Mouse (Mus musculus) lung, embryonic 16.5 days (tissue): ENCODE results near the gene Gm6367. TPM values are rescaled to one million over a fixed set of nuclear protein-coding genes. Genes with fewer than 3 reads are reported as not detected.
"Not testable (repeated sequence)": the region's sequence is repeated elsewhere in the genome, so short reads cannot be mapped to it uniquely, and the experiment has no call there.

ENCODE experiments used
- ATAC-seq: fragments of 200-750 bp; cut with Nextera tagmentation; 2 replicates; pipeline ENCODE4 v1.8.0; 2017; ENCODE audit warnings: low read depth, mild to moderate bottlenecking, moderate library complexity
- H3K27ac ChIP-seq: fragments of 300-500 bp; sonication (generic); 2 replicates; pipeline ENCODE4 v1.5.1; 2014; ENCODE audit warnings: mild to moderate bottlenecking, control low read depth, low read length
- H3K27me3 ChIP-seq: fragments of 300-500 bp; sonication (generic); 2 replicates; pipeline ENCODE4 v1.6.1; 2014; ENCODE audit warnings: low read depth, low read length, mixed read lengths; ENCODE audit not compliant: control insufficient read depth, insufficient read depth
- H3K36me3 ChIP-seq: fragments of 300-500 bp; sonication (generic); 2 replicates; pipeline ENCODE4 v1.6.1; 2014; ENCODE audit warnings: low read length; ENCODE audit not compliant: control insufficient read depth, insufficient read depth
- H3K4me1 ChIP-seq: fragments of 300-500 bp; sonication (generic); replicated peaks from 2 replicates; pipeline ENCODE4 v1.6.1; 2014; ENCODE audit warnings: low read length, mixed read lengths; ENCODE audit not compliant: control insufficient read depth, insufficient read depth
- H3K4me2 ChIP-seq: fragments of 300-500 bp; sonication (generic); 2 replicates; pipeline ENCODE4 v1.6.1; 2014; ENCODE audit warnings: low read depth, low read length, control low read depth
- H3K4me3 ChIP-seq: fragments of 300-500 bp; sonication (generic); 2 replicates; pipeline ENCODE4 v1.5.1; 2014; ENCODE audit warnings: mild to moderate bottlenecking, low read length, control low read depth
- H3K9ac ChIP-seq: fragments of 300-500 bp; sonication (generic); 2 replicates; pipeline ENCODE4 v1.6.1; 2014; ENCODE audit warnings: low read length, control low read depth
- H3K9me3 ChIP-seq: fragments of 300-500 bp; sonication (generic); 2 replicates; pipeline ENCODE4 v1.6.1; 2016; ENCODE audit warnings: low read length; ENCODE audit not compliant: control insufficient read depth
- WGBS: fragments of 180-500 bp; shearing (Covaris S2); extraction: QIAGEN DNeasy Blood & Tissue Kit; methylation state at CpG from one replicate; pipeline ENCODE4 v1.1.7; 2014; 5-methylcytosine and 5-hydroxymethylcytosine counted together
- polyA plus RNA-seq: library from polyadenylated mRNA; unstranded; fragments of >200 nt; fragmentation: Nextera tagmentation; extraction: Ambion mirVana; gene quantifications from 2 replicates; pipeline ENCODE4 v1.2.1, GENCODE M21; 2015

Gm6367 gene
- polyA plus RNA-seq, result not detected in 2 replicates

DNA sequence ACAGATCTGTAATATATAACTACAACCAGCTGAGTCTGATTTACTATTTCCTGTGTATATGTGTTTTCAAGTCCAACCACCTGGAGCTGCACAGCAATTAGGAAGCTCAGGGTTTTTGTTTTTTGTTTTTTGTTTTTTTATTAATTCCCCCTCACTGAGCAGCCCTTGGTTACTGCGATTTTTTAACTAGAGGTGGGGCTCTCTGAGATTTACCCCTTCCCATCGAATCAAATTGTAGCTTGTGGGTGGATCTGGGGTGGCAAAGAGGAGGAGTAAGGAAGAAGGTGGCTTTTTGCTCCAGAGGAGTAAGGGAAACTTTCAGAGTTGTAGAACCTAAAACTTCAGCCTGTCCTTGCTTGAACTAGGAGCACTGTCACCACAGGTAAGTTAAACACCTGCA, at the start of gene Gm6367:
TSS of gene Gm6367 (plus strand) at position 301 of the 400 bp plus-strand sequence.
- not testable (repeated sequence) for H3K9ac ChIP-seq, H3K4me3 ChIP-seq, H3K9me3 ChIP-seq, H3K4me1 ChIP-seq, H3K36me3 ChIP-seq, H3K27ac ChIP-seq, H3K4me2 ChIP-seq, ATAC-seq, H3K27me3 ChIP-seq
- no CpG with 5 or more reads among the region's 2 CpGs for WGBS

Other genes with a start within 250 kb of the Gm6367 start
- gene Gm3183, start 123.2 kb upstream of the Gm6367 start, polyA plus RNA-seq, result not detected in 2 replicates
- gene Gm7942, start 118.3 kb downstream of the Gm6367 start, polyA plus RNA-seq, result not detected in 2 replicates
- not detected in 2 replicates for gene Gm16513, start 194.0 kb downstream of the Gm6367 start, polyA plus RNA-seq